ENCODE assay signal across 25 mouse cellular contexts in genomic region chr15:85768991-85769390, GRCm38 (mm10). TPM values are rescaled to one million over a fixed set of nuclear protein-coding genes. Genes with fewer than 3 reads are reported as not detected.
DNase-seq lines count a peak whose midpoint lies in the region; ATAC-seq and TF ChIP-seq lines count a peak whose summit lies in the region.
"Had no signal": no experiment of that assay in that cellular context is flagged by ENCODE, and none has a peak within 500 bp of the region (broad histone marks: within the 10 kb centered on the region; RNA-seq: fewer than 3 reads in every experiment).

No protein-coding gene starts in this region.

- no peak for TF ChIP-seq CTCF in liver, adult 2 months (IDR thresholded peaks at IDR 0.05; ENCODE audit: low read depth, low read length)
- no peak for TF ChIP-seq CTCF in small intestine, adult 2 months (IDR thresholded peaks at IDR 0.05; ENCODE audit: extremely low read depth, insufficient read length, insufficient replicate concordance, low read depth, low read length)

- TF ChIP-seq POLR2A in liver, adult 2 months (IDR thresholded peaks at IDR 0.05; ENCODE audit: extremely low read depth, insufficient read depth, low read length), result no peak
- TF ChIP-seq POLR2A in small intestine, adult 2 months (IDR thresholded peaks at IDR 0.05; ENCODE audit: low read depth, low read length), result no peak

- H3K4me1 ChIP-seq in liver, adult 2 months (ENCODE audit: control insufficient read depth, insufficient read depth, low read length), result peaks cover 36% of the 10 kb centered on the region
- no peaks in the 10 kb centered on the region for H3K4me1 ChIP-seq in liver, embryonic 11.5 days (replicated peaks; ENCODE audit: control insufficient read depth, insufficient read depth, low read length)
- no peaks in the 10 kb centered on the region for H3K4me1 ChIP-seq in intestine, embryonic 15.5 days (replicated peaks)
- peaks cover 4% of the 10 kb centered on the region; the same call in 1 of the 2 replicates for H3K4me1 ChIP-seq in intestine, embryonic 16.5 days (ENCODE audit: control insufficient read depth, insufficient read depth, low read length)
- H3K4me1 ChIP-seq in small intestine, adult 2 months (ENCODE audit: control insufficient read depth, insufficient read depth, insufficient read length, low read length), result peaks cover 47% of the 10 kb centered on the region; the same call in 1 of the 2 replicates
- no peaks in the 10 kb centered on the region for H3K4me1 ChIP-seq in forebrain, embryonic 16.5 days (replicated peaks; ENCODE audit: control insufficient read depth, insufficient read depth, low read length)
- H3K4me1 ChIP-seq: embryonic facial prominence, embryonic 13.5 days; embryonic facial prominence, embryonic 15.5 days; forebrain, embryonic 10.5 days; forebrain, embryonic 12.5 days had no signal

- H3K27me3 ChIP-seq in liver, adult 2 months (ENCODE audit: control insufficient read depth, insufficient read depth, low read length), result no peaks in the 10 kb centered on the region
- H3K27me3 ChIP-seq in liver, embryonic 11.5 days (replicated peaks; ENCODE audit: control insufficient read depth, insufficient read depth, low read length), result no peaks in the 10 kb centered on the region
- H3K27me3 ChIP-seq in intestine, embryonic 15.5 days (replicated peaks), result no peaks in the 10 kb centered on the region
- no peaks in the 10 kb centered on the region for H3K27me3 ChIP-seq in intestine, embryonic 16.5 days (replicated peaks; ENCODE audit: control insufficient read depth, insufficient read depth, low read length)
- H3K27me3 ChIP-seq in small intestine, adult 2 months (ENCODE audit: control insufficient read depth, insufficient read depth, low read length), result no peaks in the 10 kb centered on the region
- no peaks in the 10 kb centered on the region for H3K27me3 ChIP-seq in forebrain, embryonic 16.5 days (replicated peaks; ENCODE audit: control insufficient read depth, insufficient read depth, low read length)
- H3K27me3 ChIP-seq: embryonic facial prominence, embryonic 13.5 days had no signal

- 40% methylated on average over 8 of the region's 8 CpGs for WGBS in liver, adult 2 months
- 86% methylated on average over 8 of the region's 8 CpGs for WGBS in liver, embryonic 11.5 days
- 76% methylated on average over 8 of the region's 8 CpGs for WGBS in intestine, embryonic 15.5 days
- 66% methylated on average over 8 of the region's 8 CpGs for WGBS in intestine, embryonic 16.5 days
- WGBS in small intestine, adult 2 months, result 32% methylated on average over 8 of the region's 8 CpGs
- WGBS in forebrain, embryonic 16.5 days, result 97% methylated on average over 8 of the region's 8 CpGs

- no peak overlapping the region for H3K4me3 ChIP-seq in liver, adult 2 months (ENCODE audit: insufficient read depth, low read depth, low read length)
- no peak overlapping the region for H3K4me3 ChIP-seq in liver, embryonic 11.5 days (ENCODE audit: low read depth, low read length)
- H3K4me3 ChIP-seq in intestine, embryonic 15.5 days (replicated peaks), result no peak overlapping the region
- H3K4me3 ChIP-seq in intestine, embryonic 16.5 days (ENCODE audit: low read length), result no peak overlapping the region
- H3K4me3 ChIP-seq in small intestine, adult 2 months (ENCODE audit: low read depth, low read length), result no peak overlapping the region
- H3K4me3 ChIP-seq in forebrain, embryonic 16.5 days (replicated peaks; ENCODE audit: low read length), result no peak overlapping the region
- H3K4me3 ChIP-seq: embryonic facial prominence, embryonic 13.5 days; embryonic facial prominence, embryonic 15.5 days; erythroblast, embryonic 14.5 days; forebrain, embryonic 10.5 days; forebrain, embryonic 12.5 days had no signal

- peaks cover 8% of the 10 kb centered on the region; the same call in 1 of the 2 replicates for H3K36me3 ChIP-seq in liver, adult 2 months (ENCODE audit: control insufficient read depth, insufficient read depth, low read length)
- H3K36me3 ChIP-seq in liver, embryonic 11.5 days (ENCODE audit: control insufficient read depth, insufficient read depth, low read length), result no peaks in the 10 kb centered on the region
- no peaks in the 10 kb centered on the region for H3K36me3 ChIP-seq in intestine, embryonic 15.5 days
- H3K36me3 ChIP-seq in intestine, embryonic 16.5 days (ENCODE audit: control insufficient read depth, insufficient read depth, low read length), result no peaks in the 10 kb centered on the region
- no peaks in the 10 kb centered on the region for H3K36me3 ChIP-seq in small intestine, adult 2 months (ENCODE audit: control insufficient read depth, insufficient read depth, low read length)
- H3K36me3 ChIP-seq in forebrain, embryonic 16.5 days (ENCODE audit: control insufficient read depth, insufficient read depth), result no peaks in the 10 kb centered on the region
- H3K36me3 ChIP-seq: embryonic facial prominence, embryonic 13.5 days; embryonic facial prominence, embryonic 15.5 days; forebrain, embryonic 10.5 days; forebrain, embryonic 12.5 days had no signal

- ATAC-seq in liver, embryonic 11.5 days (replicated peaks; ENCODE audit: low FRiP score), result no peak
- peak; percentile 83 for ATAC-seq in intestine, embryonic 15.5 days
- peak; percentile 86 for ATAC-seq in intestine, embryonic 16.5 days
- no peak for ATAC-seq in forebrain, embryonic 16.5 days
- ATAC-seq: forebrain, embryonic 14.5 days had no signal

- peak overlapping the region; percentile 78 for H3K27ac ChIP-seq in liver, adult 2 months (replicated peaks; ENCODE audit: insufficient read depth, low read depth, low read length)
- no peak overlapping the region for H3K27ac ChIP-seq in liver, embryonic 11.5 days (ENCODE audit: low read depth, low read length)
- no peak overlapping the region for H3K27ac ChIP-seq in intestine, embryonic 15.5 days
- no peak overlapping the region; the same call in 1 of the 2 replicates for H3K27ac ChIP-seq in intestine, embryonic 16.5 days (ENCODE audit: low read length)
- H3K27ac ChIP-seq in small intestine, adult 2 months (ENCODE audit: insufficient read depth, low read depth, low read length), result peak overlapping the region; percentile 29
- no peak overlapping the region for H3K27ac ChIP-seq in forebrain, embryonic 16.5 days (ENCODE audit: low read length)
- H3K27ac ChIP-seq: embryonic facial prominence, embryonic 13.5 days; embryonic facial prominence, embryonic 15.5 days; forebrain, embryonic 10.5 days; forebrain, embryonic 12.5 days had no signal

- DNase-seq in liver, adult 2 months (ENCODE audit: extremely low read depth, low read depth, low spot score), result peak; percentile 62
- no peak for DNase-seq in liver, embryonic 11.5 days (ENCODE audit: low spot score)
- DNase-seq in layer of hippocampus, adult 9-10 months (ENCODE audit: low spot score), result no peak
- DNase-seq: adrenal gland, adult 2 months; adrenal gland, postnatal 10 days; adrenal gland, postnatal 25 days; cerebellum, adult 11 months; cerebellum, adult 18-20 months; cerebellum, adult 8-10 months; cerebellum, adult 9-11 months; cerebellum, postnatal 14 days; cerebellum, postnatal 36 days; embryo, embryonic 11 days had no signal

- peak overlapping the region; percentile 19; the same call in 1 of the 2 replicates for H3K9ac ChIP-seq in liver, adult 2 months (ENCODE audit: low read depth, low read length)
- no peak overlapping the region for H3K9ac ChIP-seq in liver, embryonic 11.5 days (ENCODE audit: low read depth, low read length)
- no peak overlapping the region for H3K9ac ChIP-seq in intestine, embryonic 15.5 days
- H3K9ac ChIP-seq in intestine, embryonic 16.5 days (ENCODE audit: low read depth, low read length), result no peak overlapping the region
- H3K9ac ChIP-seq in forebrain, embryonic 16.5 days (replicated peaks; ENCODE audit: low read depth, low read length), result no peak overlapping the region
- H3K9ac ChIP-seq: embryonic facial prominence, embryonic 13.5 days; embryonic facial prominence, embryonic 15.5 days; forebrain, embryonic 12.5 days had no signal

- H3K4me2 ChIP-seq in liver, embryonic 11.5 days, result no peak overlapping the region
- no peak overlapping the region for H3K4me2 ChIP-seq in intestine, embryonic 15.5 days (replicated peaks)
- H3K4me2 ChIP-seq in intestine, embryonic 16.5 days (ENCODE audit: low read depth, low read length), result no peak overlapping the region
- H3K4me2 ChIP-seq in forebrain, embryonic 16.5 days (ENCODE audit: low read length), result no peak overlapping the region
- H3K4me2 ChIP-seq: embryonic facial prominence, embryonic 13.5 days; embryonic facial prominence, embryonic 15.5 days; forebrain, embryonic 12.5 days had no signal

- H3K9me3 ChIP-seq in liver, embryonic 11.5 days (ENCODE audit: control insufficient read depth, low read length), result no peaks in the 10 kb centered on the region
- H3K9me3 ChIP-seq in intestine, embryonic 15.5 days, result no peaks in the 10 kb centered on the region
- no peaks in the 10 kb centered on the region for H3K9me3 ChIP-seq in intestine, embryonic 16.5 days (ENCODE audit: control insufficient read depth, low read length)
- no peaks in the 10 kb centered on the region; the same call in 1 of the 2 replicates for H3K9me3 ChIP-seq in forebrain, embryonic 16.5 days (ENCODE audit: control insufficient read depth, low read length)
- H3K9me3 ChIP-seq: embryonic facial prominence, embryonic 15.5 days; forebrain, embryonic 10.5 days; forebrain, embryonic 12.5 days had no signal

- H3K79me2 ChIP-seq in liver, adult 2 months (ENCODE audit: control insufficient read depth, insufficient read depth, low read length), result peaks cover 12% of the 10 kb centered on the region; the same call in 1 of the 2 replicates

RNA-seq across cellular contexts. Expression of gene Ppara, which starts 34.2 kb away (rescaled TPM):
- total RNA-seq in liver, adult 2 months (2014; rRNA removed), result 184 and 206 TPM in 2 replicates
- polyA plus RNA-seq in liver, adult 2 months (2012; rRNA removed), result 36.2 and 39.8 TPM in 2 replicates
- polyA plus RNA-seq in liver, embryonic 11.5 days (2014; fragmentation: Nextera tagmentation; extraction: Ambion mirVana), result 2.5 and 3.4 TPM in 2 replicates
- 18.2 and 19.5 TPM in 2 replicates for polyA plus RNA-seq in intestine, embryonic 15.5 days (2015; fragmentation: Nextera tagmentation; extraction: Ambion mirVana)
- polyA plus RNA-seq in intestine, embryonic 16.5 days (2015; fragmentation: Nextera tagmentation; extraction: Ambion mirVana), result 31.0 and 37.6 TPM in 2 replicates
- polyA plus RNA-seq in small intestine, adult 2 months (2012; rRNA removed), result 3.7 and 7.2 TPM in 2 replicates
- 0.90 and 1.6 TPM in 2 replicates for polyA plus RNA-seq in forebrain, embryonic 16.5 days (2015; fragmentation: Nextera tagmentation; extraction: Ambion mirVana)
- total RNA-seq: common myeloid progenitor, adult 5-6 weeks had no signal
- polyA plus RNA-seq: erythroblast, embryonic 14.5 days had no signal

RNA-seq across cellular contexts. Expression of gene Cdpf1, which starts 42.5 kb away (rescaled TPM):
- total RNA-seq in liver, adult 2 months (2014; rRNA removed), result 10.1 and 11.6 TPM in 2 replicates
- polyA plus RNA-seq in liver, adult 2 months (2012; rRNA removed), result 18.3 and 19.6 TPM in 2 replicates
- polyA plus RNA-seq in liver, embryonic 11.5 days (2014; fragmentation: Nextera tagmentation; extraction: Ambion mirVana), result 43.1 and 49.7 TPM in 2 replicates
- polyA plus RNA-seq in intestine, embryonic 15.5 days (2015; fragmentation: Nextera tagmentation; extraction: Ambion mirVana), result 48.8 and 59.4 TPM in 2 replicates
- 58.2 and 62.2 TPM in 2 replicates for polyA plus RNA-seq in intestine, embryonic 16.5 days (2015; fragmentation: Nextera tagmentation; extraction: Ambion mirVana)
- 21.4 and 27.4 TPM in 2 replicates for polyA plus RNA-seq in small intestine, adult 2 months (2012; rRNA removed)
- 24.1 and 27.8 TPM in 2 replicates for polyA plus RNA-seq in forebrain, embryonic 16.5 days (2015; fragmentation: Nextera tagmentation; extraction: Ambion mirVana)

RNA-seq across cellular contexts. Expression of gene Pkdrej, which starts 52.5 kb away (rescaled TPM):
- under 0.01 and 0.09 TPM in 2 replicates for total RNA-seq in liver, adult 2 months (2014; rRNA removed)
- 0.01 TPM in 2 replicates for polyA plus RNA-seq in liver, adult 2 months (2012; rRNA removed)
- 0.11 and 0.21 TPM in 2 replicates for polyA plus RNA-seq in liver, embryonic 11.5 days (2014; fragmentation: Nextera tagmentation; extraction: Ambion mirVana)
- 0.20 and 0.24 TPM in 2 replicates for polyA plus RNA-seq in intestine, embryonic 15.5 days (2015; fragmentation: Nextera tagmentation; extraction: Ambion mirVana)
- polyA plus RNA-seq in intestine, embryonic 16.5 days (2015; fragmentation: Nextera tagmentation; extraction: Ambion mirVana), result 0.17 and 0.18 TPM in 2 replicates
- polyA plus RNA-seq in small intestine, adult 2 months (2012; rRNA removed), result 0.05 and 0.09 TPM in 2 replicates
- polyA plus RNA-seq in forebrain, embryonic 16.5 days (2015; fragmentation: Nextera tagmentation; extraction: Ambion mirVana), result 0.04 TPM in 2 replicates
- polyA plus RNA-seq: C2C12; erythroblast, embryonic 14.5 days had no signal

Comparison
In these comparisons a context has a peak if more than half of its experiments do, and no peak if none do; other contexts are left out.
1. H3K27ac ChIP-seq: peak in liver, adult 2 months (single experiment) and small intestine, adult 2 months (single experiment); none in liver, embryonic 11.5 days (single experiment), intestine, embryonic 15.5 days (single experiment), intestine, embryonic 16.5 days (single experiment) and forebrain, embryonic 16.5 days (single experiment).
2. ATAC-seq: peak in intestine, embryonic 15.5 days (single experiment) and intestine, embryonic 16.5 days (single experiment); none in liver, embryonic 11.5 days (single experiment) and forebrain, embryonic 16.5 days (single experiment).